Mouse (Mus musculus) midbrain, postnatal 0 days (tissue): ENCODE measurements around the gene Plekho2. TPM values are rescaled to one million over a fixed set of nuclear protein-coding genes. Genes with fewer than 3 reads are reported as not detected.

ENCODE experiments used
- ATAC-seq: fragments of 200-750 bp; cut with Nextera tagmentation; 2 replicates; pipeline ENCODE4 v1.8.0; 2017; ENCODE audit warnings: moderate number of reproducible peaks, mild to moderate bottlenecking, moderate TSS enrichment, moderate library complexity; ENCODE audit not compliant: low FRiP score
- DNase-seq: peaks from one replicate; pipeline ENCODE4 v3.0.0-alpha.2; 2015; ENCODE audit warnings: low spot score
- H3K27ac ChIP-seq: fragments of 300-500 bp; sonication (generic); 2 replicates; pipeline ENCODE4 v1.5.1; 2014; ENCODE audit warnings: low read depth, mild to moderate bottlenecking, low read length, mixed read lengths
- H3K27me3 ChIP-seq: fragments of 300-500 bp; sonication (generic); 2 replicates; pipeline ENCODE4 v1.6.1; 2014; ENCODE audit warnings: low read length, control low read depth, mixed read lengths; ENCODE audit not compliant: insufficient read depth
- H3K36me3 ChIP-seq: fragments of 300-500 bp; sonication (generic); 2 replicates; pipeline ENCODE4 v1.6.1; 2014; ENCODE audit warnings: low read length, control low read depth, mixed read lengths; ENCODE audit not compliant: insufficient read depth
- H3K4me1 ChIP-seq: fragments of 300-500 bp; sonication (generic); 2 replicates; pipeline ENCODE4 v1.6.1; 2014; ENCODE audit warnings: mild to moderate bottlenecking, control low read depth, antibody characterized with exemption, low read length, mixed read lengths; ENCODE audit not compliant: insufficient read depth
- H3K4me2 ChIP-seq: fragments of 300-500 bp; sonication (generic); 2 replicates; pipeline ENCODE4 v1.6.1; 2014; ENCODE audit warnings: low read depth, mild to moderate bottlenecking, low read length, mixed read lengths; ENCODE audit not compliant: poor library complexity, severe bottlenecking
- H3K4me3 ChIP-seq: fragments of 300-500 bp; sonication (generic); 2 replicates; pipeline ENCODE4 v1.5.1; 2014; ENCODE audit warnings: low read depth, mild to moderate bottlenecking, low read length, moderate library complexity
- H3K9ac ChIP-seq: fragments of 300-500 bp; sonication (generic); replicated peaks from 2 replicates; pipeline ENCODE4 v1.6.1; 2014; ENCODE audit warnings: mild to moderate bottlenecking, low read length, moderate library complexity, mixed read lengths; ENCODE audit not compliant: poor library complexity, severe bottlenecking
- H3K9me3 ChIP-seq: fragments of 300-500 bp; sonication (generic); 2 replicates; pipeline ENCODE4 v1.6.1; 2016; ENCODE audit warnings: low read length, control low read depth
- CTCF ChIP-seq: IDR thresholded peaks from 2 replicates; pipeline ENCODE4 v1.5.1; 2016; ENCODE audit warnings: antibody characterized with exemption, mild to moderate bottlenecking
- WGBS: fragments of 180-500 bp; shearing (Covaris S2); extraction: QIAGEN DNeasy Blood & Tissue Kit; methylation state at CpG from one replicate; pipeline ENCODE4 v1.1.7; 2014; 5-methylcytosine and 5-hydroxymethylcytosine counted together
- polyA plus RNA-seq: library from polyadenylated mRNA; unstranded; fragments of >200 nt; fragmentation: Nextera tagmentation; extraction: Ambion mirVana; gene quantifications from 2 replicates; pipeline ENCODE4 v1.2.1, GENCODE M21; 2015
- total RNA-seq: library from RNA; depleted of rRNA; stranded (reverse); fragments of >200 nt; gene quantifications from 2 replicates; pipeline ENCODE4 v1.2.3, GENCODE M21; 2014

Gene Plekho2
- total and polyA plus RNA-seq, 2 experiments from 2014 or later, result 3.1 to 9.0 TPM

DNA sequence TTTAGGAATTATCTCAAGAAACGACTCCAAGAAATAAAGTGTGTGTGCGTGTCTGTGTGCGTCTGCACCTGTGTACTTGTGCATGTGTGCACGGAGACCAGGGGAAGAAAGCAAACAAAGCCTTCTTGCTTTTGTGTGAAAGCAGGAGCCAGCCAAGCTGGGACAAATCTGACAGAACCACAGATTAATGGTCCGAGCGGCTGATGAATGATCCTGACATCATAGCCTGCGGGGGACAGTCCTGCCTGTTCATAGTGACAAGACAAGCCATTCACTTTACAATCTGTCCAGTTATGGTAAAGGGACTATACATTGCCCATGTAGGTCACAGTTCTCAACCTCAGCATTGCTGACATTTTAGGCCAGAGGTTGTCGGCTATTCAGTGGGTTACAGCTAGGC lies 31.5 kb downstream of the Plekho2 start:
- no peaks in the 10 kb centered on the region for H3K4me1 ChIP-seq
- H3K36me3 ChIP-seq, result no peaks in the 10 kb centered on the region
- no peak for TF ChIP-seq CTCF
- DNase-seq (peak; percentile 31), ATAC-seq (no peak)
- H3K9me3 ChIP-seq, result no peaks in the 10 kb centered on the region
- H3K4me2 ChIP-seq, result no peak overlapping the region
- no peak overlapping the region for H3K4me3 ChIP-seq
- no peak overlapping the region for H3K9ac ChIP-seq
- 52% methylated on average over 8 of the region's 8 CpGs for WGBS
- no peak overlapping the region for H3K27ac ChIP-seq
- no peaks in the 10 kb centered on the region for H3K27me3 ChIP-seq

GRCm38 (mm10) chr9:65547844-65548243 lies 32.0 kb downstream of the Plekho2 start:
- 65% methylated on average over 4 of the region's 4 CpGs for whole genome bisulfite sequencing
- no peak overlapping the region for H3K4me3 ChIP-seq
- H3K4me2 ChIP-seq, result no peak overlapping the region
- no peak overlapping the region for H3K27ac ChIP-seq
- H3K4me1 ChIP-seq, result no peaks in the 10 kb centered on the region
- no peaks in the 10 kb centered on the region for H3K27me3 ChIP-seq
- no peaks in the 10 kb centered on the region for H3K36me3 ChIP-seq
- ATAC-seq (no peak), DNase-seq (no peak)
- no peaks in the 10 kb centered on the region for H3K9me3 ChIP-seq
- H3K9ac ChIP-seq, result no peak overlapping the region
- no peak for TF ChIP-seq CTCF

DNA sequence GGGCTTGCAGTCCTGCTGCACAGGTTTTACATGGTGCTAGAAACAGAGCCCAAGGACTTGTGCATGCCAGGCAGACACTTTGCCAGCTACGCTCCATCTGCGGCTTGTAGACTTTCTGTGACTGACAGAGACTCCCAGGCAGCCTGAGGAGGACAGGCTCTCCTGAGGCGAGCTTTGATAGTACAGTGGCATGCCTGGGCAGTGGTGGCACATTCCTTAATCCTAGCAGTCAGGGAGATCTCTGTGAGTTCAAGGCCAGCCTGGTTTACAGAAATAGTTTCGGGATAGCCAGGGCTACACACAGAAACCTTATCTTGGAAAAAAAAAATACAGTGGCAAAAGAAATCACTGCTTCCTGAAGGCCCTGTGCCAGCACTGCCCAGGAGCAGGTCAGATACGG lies 32.7 kb downstream of the Plekho2 start:
- DNase-seq (no peak), ATAC-seq (no peak)
- no peaks in the 10 kb centered on the region for H3K27me3 ChIP-seq
- no peaks in the 10 kb centered on the region for H3K4me1 ChIP-seq
- 82% methylated on average over 5 of the region's 5 CpGs for WGBS
- H3K9me3 ChIP-seq, result no peaks in the 10 kb centered on the region
- no peak overlapping the region for H3K4me3 ChIP-seq
- TF ChIP-seq CTCF, result no peak
- H3K27ac ChIP-seq, result no peak overlapping the region
- H3K36me3 ChIP-seq, result no peaks in the 10 kb centered on the region
- no peak overlapping the region for H3K4me2 ChIP-seq
- H3K9ac ChIP-seq, result no peak overlapping the region

DNA sequence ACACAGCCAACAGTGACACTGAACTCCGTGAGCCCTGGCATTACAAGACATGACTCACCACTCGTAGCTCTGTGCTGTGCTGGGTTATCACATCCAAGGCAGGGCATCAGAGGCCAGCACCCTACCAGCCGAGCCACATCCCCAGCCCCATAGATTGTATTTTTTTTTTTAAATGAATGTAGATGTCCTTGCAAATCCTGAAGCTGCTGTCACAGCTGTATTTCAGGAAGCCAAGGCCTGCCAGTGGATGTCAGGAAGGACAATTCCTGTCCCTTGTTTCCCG lies 33.5 kb downstream of the Plekho2 start:
- H3K9ac ChIP-seq, result no peak overlapping the region
- TF ChIP-seq CTCF, result no peak
- H3K4me2 ChIP-seq, result no peak overlapping the region
- no peaks in the 10 kb centered on the region for H3K4me1 ChIP-seq
- no peaks in the 10 kb centered on the region for H3K9me3 ChIP-seq
- H3K27ac ChIP-seq, result no peak overlapping the region
- no peaks in the 10 kb centered on the region for H3K27me3 ChIP-seq
- DNase-seq (no peak), ATAC-seq (no peak)
- H3K4me3 ChIP-seq, result no peak overlapping the region
- no peaks in the 10 kb centered on the region for H3K36me3 ChIP-seq
- WGBS, result 46% methylated on average over 4 of the region's 4 CpGs

- H3K4me1 ChIP-seq, result no peaks in the 10 kb centered on the region
- 72% methylated on average over 10 of the region's 10 CpGs for WGBS
- TF ChIP-seq CTCF, result no peak
- no peak overlapping the region for H3K27ac ChIP-seq
- H3K4me3 ChIP-seq, result no peak overlapping the region
- H3K9ac ChIP-seq, result no peak overlapping the region
- H3K9me3 ChIP-seq, result no peaks in the 10 kb centered on the region
- DNase-seq (peak; percentile 38), ATAC-seq (no peak)
- no peaks in the 10 kb centered on the region for H3K27me3 ChIP-seq
- H3K4me2 ChIP-seq, result no peak overlapping the region
- no peaks in the 10 kb centered on the region for H3K36me3 ChIP-seq
Observed at GRCm38 (mm10) chr9:65545635-65546412, 34.0 kb downstream of the Plekho2 start.

GRCm38 (mm10) chr9:65542111-65542524 lies 37.7 kb downstream of the Plekho2 start:
- Histone ChIP-seq H3K36me3 (no peaks in the 10 kb centered on the region), H3K4me3 (no peak overlapping the region), H3K4me2 (no peak overlapping the region), H3K27me3 (no peaks in the 10 kb centered on the region), H3K4me1 (no peaks in the 10 kb centered on the region), H3K27ac (no peak overlapping the region), H3K9me3 (no peaks in the 10 kb centered on the region), H3K9ac (no peak overlapping the region)
- no peak for ATAC-seq
- 86% methylated on average over 7 of the region's 7 CpGs for WGBS
- no peak for DNase-seq
- no peak for TF ChIP-seq CTCF
